Mouse (Mus musculus): ENCODE measurements around the gene Kcnmb4. TPM values are rescaled to one million over a fixed set of nuclear protein-coding genes. Genes with fewer than 3 reads are reported as not detected.

The Kcnmb4 gene
- polyA plus RNA-seq, 1 experiment = 1.8 TPM

DNA sequence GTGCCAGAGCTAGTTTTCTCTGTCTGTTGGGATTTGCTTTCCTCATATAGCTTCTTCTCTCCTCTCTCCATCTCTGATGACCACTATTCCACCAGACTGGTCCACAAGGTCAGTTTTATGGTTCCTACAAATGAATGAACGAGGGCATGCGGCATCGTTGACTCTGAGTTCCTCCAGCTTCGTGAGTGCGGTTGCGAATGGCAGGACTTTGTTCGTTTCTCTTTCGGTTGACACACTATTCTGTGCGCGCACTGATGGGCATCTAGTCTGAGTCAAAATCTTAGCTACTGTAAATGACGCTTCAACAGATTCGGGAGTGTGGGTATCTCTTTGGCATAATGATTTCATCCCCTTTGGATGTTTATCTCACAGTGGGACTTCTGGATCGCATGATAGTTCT, 76.7 kb downstream of the Kcnmb4 start:
- H3K9ac ChIP-seq (ENCODE audit: low read depth, poor library complexity, severe bottlenecking) = no peak overlapping the region
- TF ChIP-seq EP300 (IDR thresholded peaks at IDR 0.05; ENCODE audit: insufficient read depth, low read depth, low read length) (no peak), CTCF (IDR thresholded peaks at IDR 0.05; ENCODE audit: low read depth, low read length) (no peak), POLR2A (IDR thresholded peaks at IDR 0.05; ENCODE audit: insufficient read depth, low read length) (no peak)
- H3K27ac ChIP-seq (ENCODE audit: insufficient read depth, low read length) = no peak overlapping the region
- no peaks in the 10 kb centered on the region for H3K4me1 ChIP-seq (ENCODE audit: control insufficient read depth, insufficient read depth, low read length)
- no peaks in the 10 kb centered on the region for H3K27me3 ChIP-seq (ENCODE audit: control insufficient read depth, insufficient read depth, low read length, poor library complexity, severe bottlenecking)
- no peaks in the 10 kb centered on the region for H3K36me3 ChIP-seq (ENCODE audit: control insufficient read depth, insufficient read depth, low read length, poor library complexity, severe bottlenecking)
- no peaks in the 10 kb centered on the region for H3K9me3 ChIP-seq (replicated peaks; ENCODE audit: control insufficient read depth, insufficient read depth, low read length, poor library complexity, severe bottlenecking)
- no peak overlapping the region for H3K4me3 ChIP-seq (ENCODE audit: low read depth, low read length)

DNA sequence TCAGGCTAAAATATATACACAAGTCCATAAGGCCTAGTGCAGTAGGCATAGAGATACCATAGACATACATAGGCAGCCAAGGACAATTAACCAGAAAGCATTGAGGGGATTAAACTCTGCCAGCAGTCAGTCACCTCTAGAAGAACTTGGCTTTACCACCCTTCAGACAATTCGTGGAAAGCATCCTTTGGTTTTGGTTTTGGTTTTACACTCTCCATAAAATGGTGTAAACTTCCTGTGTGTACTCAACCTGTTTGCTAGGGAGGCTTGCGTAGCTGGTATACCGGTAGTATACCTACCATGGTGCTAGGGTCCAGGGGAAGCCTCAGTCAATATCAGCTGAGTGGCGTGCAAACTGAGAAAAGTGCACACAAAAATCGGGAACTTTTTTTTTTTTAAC, 77.4 kb downstream of the Kcnmb4 start:
- Histone ChIP-seq H3K4me1 (ENCODE audit: control insufficient read depth, insufficient read depth, low read length) (no peaks in the 10 kb centered on the region), H3K4me3 (ENCODE audit: low read depth, low read length) (no peak overlapping the region), H3K9me3 (replicated peaks; ENCODE audit: control insufficient read depth, insufficient read depth, low read length, poor library complexity, severe bottlenecking) (no peaks in the 10 kb centered on the region), H3K27ac (ENCODE audit: insufficient read depth, low read length) (no peak overlapping the region), H3K9ac (ENCODE audit: low read depth, poor library complexity, severe bottlenecking) (no peak overlapping the region), H3K36me3 (ENCODE audit: control insufficient read depth, insufficient read depth, low read length, poor library complexity, severe bottlenecking) (no peaks in the 10 kb centered on the region), H3K27me3 (ENCODE audit: control insufficient read depth, insufficient read depth, low read length, poor library complexity, severe bottlenecking) (no peaks in the 10 kb centered on the region)
- TF ChIP-seq POLR2A (IDR thresholded peaks at IDR 0.05; ENCODE audit: insufficient read depth, low read length) (no peak), EP300 (IDR thresholded peaks at IDR 0.05; ENCODE audit: insufficient read depth, low read depth, low read length) (no peak), CTCF (IDR thresholded peaks at IDR 0.05; ENCODE audit: low read depth, low read length) (no peak)

GRCm38 (mm10) chr10:116394585-116394984, 79.1 kb downstream of the Kcnmb4 start:
- Histone ChIP-seq H3K4me3 (ENCODE audit: low read depth, low read length) (no peak overlapping the region), H3K36me3 (ENCODE audit: control insufficient read depth, insufficient read depth, low read length, poor library complexity, severe bottlenecking) (no peaks in the 10 kb centered on the region), H3K27me3 (ENCODE audit: control insufficient read depth, insufficient read depth, low read length, poor library complexity, severe bottlenecking) (no peaks in the 10 kb centered on the region), H3K27ac (ENCODE audit: insufficient read depth, low read length) (no peak overlapping the region), H3K9ac (ENCODE audit: low read depth, poor library complexity, severe bottlenecking) (no peak overlapping the region), H3K4me1 (ENCODE audit: control insufficient read depth, insufficient read depth, low read length) (no peaks in the 10 kb centered on the region), H3K9me3 (replicated peaks; ENCODE audit: control insufficient read depth, insufficient read depth, low read length, poor library complexity, severe bottlenecking) (no peaks in the 10 kb centered on the region)
- no peak for TF ChIP-seq EP300 (IDR thresholded peaks at IDR 0.05; ENCODE audit: insufficient read depth, low read depth, low read length)
- no peak for TF ChIP-seq CTCF (IDR thresholded peaks at IDR 0.05; ENCODE audit: low read depth, low read length)
- no peak for TF ChIP-seq POLR2A (IDR thresholded peaks at IDR 0.05; ENCODE audit: insufficient read depth, low read length)

DNA sequence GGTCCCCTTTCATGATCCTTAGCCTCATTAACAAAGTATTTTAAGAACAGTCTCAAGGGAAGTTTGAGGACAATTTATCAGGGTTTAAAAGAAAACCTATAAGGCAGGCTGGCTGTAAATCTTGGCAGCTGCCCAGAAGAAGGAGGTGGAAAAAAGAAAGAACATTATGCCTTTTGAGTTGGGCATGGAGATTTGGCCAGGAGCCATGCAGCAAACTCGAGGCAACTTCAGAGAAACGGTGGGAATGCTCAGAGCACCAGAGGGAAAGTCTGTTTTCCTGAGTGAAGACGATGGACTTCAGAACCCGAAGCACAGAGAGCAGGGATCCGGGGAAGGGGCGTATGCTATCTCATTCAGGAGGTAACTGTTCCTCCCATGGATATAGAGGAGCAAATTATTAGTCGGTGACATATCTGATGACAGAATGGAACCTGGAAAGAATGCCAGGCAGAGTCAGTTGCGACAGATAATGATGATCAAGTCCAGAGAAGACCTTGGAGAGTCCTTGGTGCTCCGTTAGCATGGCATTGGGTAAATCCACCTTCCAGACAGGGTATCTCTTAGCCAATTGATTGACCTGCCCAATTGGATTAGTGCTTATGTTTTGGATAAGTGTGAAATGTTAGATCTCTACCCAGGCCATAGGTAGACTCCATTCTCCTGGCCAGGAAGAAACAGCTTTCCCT, 79.7 kb downstream of the Kcnmb4 start:
- no peak overlapping the region for H3K27ac ChIP-seq (ENCODE audit: insufficient read depth, low read length)
- H3K4me1 ChIP-seq (ENCODE audit: control insufficient read depth, insufficient read depth, low read length) = no peaks in the 10 kb centered on the region
- H3K4me3 ChIP-seq (ENCODE audit: low read depth, low read length) = no peak overlapping the region
- H3K36me3 ChIP-seq (ENCODE audit: control insufficient read depth, insufficient read depth, low read length, poor library complexity, severe bottlenecking) = no peaks in the 10 kb centered on the region
- no peak for TF ChIP-seq CTCF (IDR thresholded peaks at IDR 0.05; ENCODE audit: low read depth, low read length)
- no peak for TF ChIP-seq EP300 (IDR thresholded peaks at IDR 0.05; ENCODE audit: insufficient read depth, low read depth, low read length)
- TF ChIP-seq POLR2A (IDR thresholded peaks at IDR 0.05; ENCODE audit: insufficient read depth, low read length) = no peak
- H3K9ac ChIP-seq (ENCODE audit: low read depth, poor library complexity, severe bottlenecking) = no peak overlapping the region
- no peaks in the 10 kb centered on the region for H3K27me3 ChIP-seq (ENCODE audit: control insufficient read depth, insufficient read depth, low read length, poor library complexity, severe bottlenecking)
- H3K9me3 ChIP-seq (replicated peaks; ENCODE audit: control insufficient read depth, insufficient read depth, low read length, poor library complexity, severe bottlenecking) = no peaks in the 10 kb centered on the region

GRCm38 (mm10) chr10:116388840-116389239, 84.8 kb downstream of the Kcnmb4 start:
- H3K27ac ChIP-seq (ENCODE audit: insufficient read depth, low read length) = no peak overlapping the region
- no peaks in the 10 kb centered on the region for H3K4me1 ChIP-seq (ENCODE audit: control insufficient read depth, insufficient read depth, low read length)
- no peaks in the 10 kb centered on the region for H3K27me3 ChIP-seq (ENCODE audit: control insufficient read depth, insufficient read depth, low read length, poor library complexity, severe bottlenecking)
- TF ChIP-seq CTCF (IDR thresholded peaks at IDR 0.05; ENCODE audit: low read depth, low read length) (no peak), EP300 (IDR thresholded peaks at IDR 0.05; ENCODE audit: insufficient read depth, low read depth, low read length) (no peak), POLR2A (IDR thresholded peaks at IDR 0.05; ENCODE audit: insufficient read depth, low read length) (no peak)
- no peaks in the 10 kb centered on the region for H3K9me3 ChIP-seq (replicated peaks; ENCODE audit: control insufficient read depth, insufficient read depth, low read length, poor library complexity, severe bottlenecking)
- H3K9ac ChIP-seq (ENCODE audit: low read depth, poor library complexity, severe bottlenecking) = no peak overlapping the region
- H3K4me3 ChIP-seq (ENCODE audit: low read depth, low read length) = no peak overlapping the region
- H3K36me3 ChIP-seq (ENCODE audit: control insufficient read depth, insufficient read depth, low read length, poor library complexity, severe bottlenecking) = no peaks in the 10 kb centered on the region

GRCm38 (mm10) chr10:116386391-116386885, 87.2 kb downstream of the Kcnmb4 start:
- Histone ChIP-seq H3K4me1 (ENCODE audit: control insufficient read depth, insufficient read depth, low read length) (no peaks in the 10 kb centered on the region), H3K9ac (ENCODE audit: low read depth, poor library complexity, severe bottlenecking) (no peak overlapping the region), H3K27me3 (ENCODE audit: control insufficient read depth, insufficient read depth, low read length, poor library complexity, severe bottlenecking) (no peaks in the 10 kb centered on the region), H3K4me3 (ENCODE audit: low read depth, low read length) (no peak overlapping the region), H3K9me3 (replicated peaks; ENCODE audit: control insufficient read depth, insufficient read depth, low read length, poor library complexity, severe bottlenecking) (no peaks in the 10 kb centered on the region), H3K36me3 (ENCODE audit: control insufficient read depth, insufficient read depth, low read length, poor library complexity, severe bottlenecking) (no peaks in the 10 kb centered on the region), H3K27ac (ENCODE audit: insufficient read depth, low read length) (no peak overlapping the region)
- TF ChIP-seq EP300 (IDR thresholded peaks at IDR 0.05; ENCODE audit: insufficient read depth, low read depth, low read length) (no peak), POLR2A (IDR thresholded peaks at IDR 0.05; ENCODE audit: insufficient read depth, low read length) (no peak), CTCF (IDR thresholded peaks at IDR 0.05; ENCODE audit: low read depth, low read length) (no peak)

Measured in ES-Bruce4 (cell line).